Mouse (Mus musculus): ENCODE measurements around the gene Xpc. TPM values are rescaled to one million over a fixed set of nuclear protein-coding genes. Genes with fewer than 3 reads are reported as not detected.

The Xpc gene
- polyA plus RNA-seq, 2 experiments, result 2.8 to 3.7 TPM

- DNase-seq (ENCODE audit: low read depth in 3 of 3, low spot score in 3 of 3), result no peak
- Histone ChIP-seq H3K36me3 (replicated peaks; ENCODE audit: control insufficient read depth, insufficient read depth, low read depth) (no peaks in the 10 kb centered on the region), H3K27ac (no peak overlapping the region), H3K9me3 (ENCODE audit: control insufficient read depth, low read length) (no peaks in the 10 kb centered on the region), H3K9ac (replicated peaks) (no peak overlapping the region), H3K4me3 (ENCODE audit: insufficient read depth in 1 of 2, low read depth in 2 of 2, low read length in 2 of 2) (no peak overlapping the region), H3K27me3 (ENCODE audit: control insufficient read depth, insufficient read depth, low read length) (no peaks in the 10 kb centered on the region; the same call in 1 of the 2 replicates), H3K4me2 (ENCODE audit: low read depth) (no peak overlapping the region), H3K4me1 (replicated peaks; ENCODE audit: control insufficient read depth in 2 of 2, insufficient read depth in 2 of 2, low read length in 1 of 2) (peaks cover 5 to 13% of the 10 kb centered on the region in 2 experiments; a peak in 3 of 4 replicates)
- no peak for TF ChIP-seq CTCF (IDR thresholded peaks at IDR 0.05; ENCODE audit: low read depth)
- no peak for TF ChIP-seq EP300 (IDR thresholded peaks at IDR 0.05; ENCODE audit: low read depth)
- WGBS (ENCODE audit: insufficient replicate concordance), result 37% methylated on average over 1 of the region's 1 CpGs
- ATAC-seq (ENCODE audit: insufficient read depth), result no peak
Measured at GRCm38 (mm10) chr6:91452056-91452455, 63.6 kb downstream of the Xpc start.

GRCm38 (mm10) chr6:91449472-91450225 lies 66.0 kb downstream of the Xpc start:
- ATAC-seq (ENCODE audit: insufficient read depth) (peak; percentile 84; the same call in 1 of the 2 replicates), DNase-seq (ENCODE audit: low read depth in 3 of 3, low spot score in 3 of 3) (peak in 2 of 3 experiments; percentile 14 to 36)
- Histone ChIP-seq H3K4me2 (ENCODE audit: low read depth) (peak overlapping the region; percentile 8; the same call in 1 of the 2 replicates), H3K4me3 (ENCODE audit: insufficient read depth in 1 of 2, low read depth in 2 of 2, low read length in 2 of 2) (no peak overlapping the region), H3K27me3 (ENCODE audit: control insufficient read depth, insufficient read depth, low read length) (no peaks in the 10 kb centered on the region; the same call in 1 of the 2 replicates), H3K9me3 (ENCODE audit: control insufficient read depth, low read length) (no peaks in the 10 kb centered on the region), H3K27ac (no peak overlapping the region), H3K4me1 (replicated peaks; ENCODE audit: control insufficient read depth in 2 of 2, insufficient read depth in 2 of 2, low read length in 1 of 2) (peaks cover 5 to 13% of the 10 kb centered on the region in 2 experiments; a peak in 3 of 4 replicates), H3K9ac (replicated peaks) (no peak overlapping the region), H3K36me3 (replicated peaks; ENCODE audit: control insufficient read depth, insufficient read depth, low read depth) (no peaks in the 10 kb centered on the region)
- 21% methylated on average over 3 of the region's 3 CpGs for WGBS (ENCODE audit: insufficient replicate concordance)
- no peak for TF ChIP-seq CTCF (IDR thresholded peaks at IDR 0.05; ENCODE audit: low read depth)
- no peak for TF ChIP-seq EP300 (IDR thresholded peaks at IDR 0.05; ENCODE audit: low read depth)

- no peak overlapping the region for H3K4me3 ChIP-seq (ENCODE audit: insufficient read depth in 1 of 2, low read depth in 2 of 2, low read length in 2 of 2)
- H3K9ac ChIP-seq (replicated peaks), result no peak overlapping the region
- H3K4me1 ChIP-seq (replicated peaks; ENCODE audit: control insufficient read depth in 2 of 2, insufficient read depth in 2 of 2, low read length in 1 of 2), result peaks cover 10 to 18% of the 10 kb centered on the region in 2 experiments
- no peaks in the 10 kb centered on the region for H3K9me3 ChIP-seq (ENCODE audit: control insufficient read depth, low read length)
- WGBS (ENCODE audit: insufficient replicate concordance), result 62% methylated on average over 3 of the region's 3 CpGs
- H3K27ac ChIP-seq, result no peak overlapping the region
- H3K27me3 ChIP-seq (ENCODE audit: control insufficient read depth, insufficient read depth, low read length), result no peaks in the 10 kb centered on the region; the same call in 1 of the 2 replicates
- no peak overlapping the region for H3K4me2 ChIP-seq (ENCODE audit: low read depth)
- TF ChIP-seq CTCF (IDR thresholded peaks at IDR 0.05; ENCODE audit: low read depth) (no peak), EP300 (IDR thresholded peaks at IDR 0.05; ENCODE audit: low read depth) (no peak)
- DNase-seq (ENCODE audit: low read depth in 3 of 3, low spot score in 3 of 3) (no peak), ATAC-seq (ENCODE audit: insufficient read depth) (no peak)
- no peaks in the 10 kb centered on the region for H3K36me3 ChIP-seq (replicated peaks; ENCODE audit: control insufficient read depth, insufficient read depth, low read depth)
Measured at GRCm38 (mm10) chr6:91445316-91445715, 70.4 kb downstream of the Xpc start.

GRCm38 (mm10) chr6:91441145-91441662 lies 74.5 kb downstream of the Xpc start:
- 1% methylated on average over 19 of the region's 19 CpGs for WGBS (ENCODE audit: insufficient replicate concordance)
- H3K27ac ChIP-seq, result peak overlapping the region; percentile 47

More at GRCm38 (mm10) chr6:91441145-91441662, 74.5 kb downstream of the Xpc start:
- H3K9ac ChIP-seq (replicated peaks), result peak overlapping the region; percentile 60
- ATAC-seq (ENCODE audit: insufficient read depth) (peak; percentile 67), DNase-seq (ENCODE audit: low read depth in 3 of 3, low spot score in 3 of 3) (peak in 2 of 3 experiments; percentile 14 to 38)
- peaks cover 3% of the 10 kb centered on the region; the same call in 1 of the 2 replicates for H3K27me3 ChIP-seq (ENCODE audit: control insufficient read depth, insufficient read depth, low read length)
- peak overlapping the region; percentile 64 to 89 for H3K4me3 ChIP-seq (ENCODE audit: insufficient read depth in 1 of 2, low read depth in 2 of 2, low read length in 2 of 2)
- H3K4me2 ChIP-seq (ENCODE audit: low read depth), result peak overlapping the region; percentile 89
- peaks cover 4 to 8% of the 10 kb centered on the region in 2 experiments; a peak in 3 of 4 replicates for H3K4me1 ChIP-seq (replicated peaks; ENCODE audit: control insufficient read depth in 2 of 2, insufficient read depth in 2 of 2, low read length in 1 of 2)
- no peak for TF ChIP-seq EP300 (IDR thresholded peaks at IDR 0.05; ENCODE audit: low read depth)
- no peak for TF ChIP-seq CTCF (IDR thresholded peaks at IDR 0.05; ENCODE audit: low read depth)
- no peaks in the 10 kb centered on the region for H3K9me3 ChIP-seq (ENCODE audit: control insufficient read depth, low read length)
- H3K36me3 ChIP-seq (replicated peaks; ENCODE audit: control insufficient read depth, insufficient read depth, low read depth), result no peaks in the 10 kb centered on the region

All from liver, embryonic 14.5 days (tissue).